Mouse (Mus musculus) layer of hippocampus, adult 8-10 months (tissue): ENCODE measurements around the gene Cenpi. TPM values are rescaled to one million over a fixed set of nuclear protein-coding genes. Genes with fewer than 3 reads are reported as not detected.

Experiments used
- DNase-seq, 2 experiments: peaks; one replicate each; pipeline ENCODE4 v3.0.0; 2022; ENCODE audit warnings: low spot score in 2 of 2
- total RNA-seq, 4 experiments: library from RNA; stranded (reverse); gene quantifications; 2 replicates each; pipeline ENCODE4 v1.2.4; 2022

The Cenpi gene
- total RNA-seq, 4 experiments from 2014 or later, result 0.28 to 0.64 (median 0.35) TPM

- no peak for DNase-seq
These were observed 54.3 kb downstream of the Cenpi start for GRCm38 (mm10) chrX:134362156-134362555.

GRCm38 (mm10) chrX:134365421-134365820 lies 57.5 kb downstream of the Cenpi start:
- DNase-seq, result no peak

- no peak for DNase-seq
These were observed 58.7 kb downstream of the Cenpi start for GRCm38 (mm10) chrX:134366547-134366946.

- DNase-seq, result no peak
These were observed 63.4 kb downstream of the Cenpi start for GRCm38 (mm10) chrX:134371279-134371678.

GRCm38 (mm10) chrX:134374190-134374589 lies 66.3 kb downstream of the Cenpi start:
- DNase-seq, result no peak

GRCm38 (mm10) chrX:134384896-134385295 lies 77.0 kb downstream of the Cenpi start:
- DNase-seq, result no peak

GRCm38 (mm10) chrX:134398972-134399371 lies 91.1 kb downstream of the Cenpi start:
- DNase-seq, result no peak

- DNase-seq, result peak in 1 of 2 experiments; percentile 27
These were observed 96.1 kb downstream of the Cenpi start, which contains the start of gene Drp2 for GRCm38 (mm10) chrX:134403863-134404583. Drp2 (plus strand) TSS chrX:134404551.

GRCm38 (mm10) chrX:134404584-134404955 lies 96.7 kb downstream of the Cenpi start:
- peak in 1 of 2 experiments; percentile 26 for DNase-seq

GRCm38 (mm10) chrX:134409354-134409900 lies 101.5 kb downstream of the Cenpi start:
- no peak for DNase-seq

- DNase-seq, result no peak
These were observed 104.2 kb downstream of the Cenpi start for GRCm38 (mm10) chrX:134412096-134412495.

Other genes starting within 250 kb of the Cenpi start
- 100 to 1,000 TPM in 3 of 4 experiments, 10 to 100 TPM in 1; 98.4 to 112 (median 107) TPM for gene Cstf2, start 248.9 kb upstream of the Cenpi start, total RNA-seq
- gene Xkrx, start 146.0 kb upstream of the Cenpi start, total RNA-seq, result 1 to 10 TPM in 1 of 4 experiments, under 1 TPM in 3; 0.77 to 1.5 (median 0.86) TPM
- not detected for gene Arl13a, start 120.6 kb upstream of the Cenpi start, total RNA-seq
- not detected for gene Nox1, start 86.1 kb upstream of the Cenpi start, total RNA-seq
- gene Trmt2b, start 31.1 kb upstream of the Cenpi start, total RNA-seq, result 10 to 100 TPM in 2 of 4 experiments, 1 to 10 TPM in 2; 8.7 to 10.6 (median 9.5) TPM
- gene Tmem35a, start 12.9 kb upstream of the Cenpi start, total RNA-seq, result 10 to 100 TPM; 50.5 to 64.1 (median 53.3) TPM
- gene Drp2, start 96.5 kb downstream of the Cenpi start, total RNA-seq, result 10 to 100 TPM; 30.2 to 48.0 (median 41.8) TPM
- under 1 TPM in 1 of 4 experiments, not detected in 3; 0.29 TPM for gene Taf7l, start 168.4 kb downstream of the Cenpi start, total RNA-seq
- 10 to 100 TPM; 13.6 to 18.8 (median 15.8) TPM for gene Timm8a1, start 233.8 kb downstream of the Cenpi start, total RNA-seq